Mouse (Mus musculus): Measurements from ENCODE around the gene Rnf19b.

The Rnf19b gene

DNA sequence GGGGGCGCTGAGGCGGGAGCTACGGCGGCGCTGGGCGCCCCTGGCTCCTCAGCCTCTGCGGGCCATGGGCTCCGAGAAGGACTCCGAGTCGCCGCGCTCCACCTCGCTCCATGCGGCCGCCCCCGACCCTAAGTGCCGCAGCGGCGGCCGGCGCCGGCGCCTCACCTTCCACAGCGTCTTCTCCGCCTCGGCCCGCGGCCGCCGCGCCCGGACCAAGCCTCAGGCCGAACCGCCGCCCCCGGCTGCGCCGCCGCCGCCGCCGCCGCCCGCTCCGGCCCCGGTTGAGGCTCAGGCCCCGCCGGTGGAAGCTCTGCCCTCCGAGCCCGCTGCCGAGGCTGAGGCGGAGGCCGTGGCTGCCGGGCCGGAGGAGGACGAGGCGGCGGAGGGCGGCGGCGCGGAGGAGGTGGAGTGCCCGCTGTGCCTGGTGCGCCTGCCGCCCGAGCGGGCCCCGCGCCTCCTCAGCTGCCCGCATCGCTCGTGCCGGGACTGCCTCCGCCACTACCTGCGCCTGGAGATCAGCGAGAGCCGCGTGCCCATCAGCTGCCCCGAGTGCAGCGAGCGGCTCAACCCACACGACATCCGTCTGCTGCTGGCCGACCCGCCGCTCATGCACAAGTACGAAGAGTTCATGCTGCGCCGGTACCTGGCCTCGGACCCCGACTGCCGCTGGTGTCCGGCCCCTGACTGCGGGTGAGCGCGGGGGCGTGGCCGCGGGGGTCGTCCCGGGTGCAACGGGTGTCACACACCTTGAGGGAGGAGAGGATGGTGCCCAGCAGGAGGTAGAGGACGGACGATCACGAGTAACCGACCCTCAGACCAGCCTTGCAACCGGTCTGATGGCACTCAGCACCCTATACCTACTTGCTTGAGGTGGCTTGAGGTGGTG, at the start of gene Rnf19b:
Rnf19b (plus strand) TSS at position 65 of the 886 bp plus-strand sequence.
- peak; percentile 60 for DNase-seq

DNA sequence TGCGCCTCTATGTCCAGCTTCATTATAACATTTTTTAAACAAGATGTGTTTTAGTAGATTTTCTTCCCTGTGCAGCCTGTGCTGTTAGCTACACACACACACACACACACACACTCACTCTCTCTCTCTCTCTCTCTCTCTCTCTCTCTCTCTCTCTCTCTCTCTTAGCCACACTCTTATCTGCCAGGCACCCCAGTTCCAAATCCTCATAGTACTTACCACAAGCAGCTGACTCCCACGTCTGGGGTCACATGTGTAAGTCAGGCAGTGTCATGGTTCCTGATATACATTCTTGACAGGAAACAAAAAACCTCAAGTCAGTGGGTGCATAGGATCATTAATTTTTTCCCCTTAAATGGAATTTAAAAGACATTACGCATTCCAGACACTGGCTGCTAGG, 49.4 kb upstream of the Rnf19b start:
- DNase-seq, result no peak

- no peak for DNase-seq
Measured at GRCm38 (mm10) chr4:129009521-129009920, 48.5 kb upstream of the Rnf19b start.

DNA sequence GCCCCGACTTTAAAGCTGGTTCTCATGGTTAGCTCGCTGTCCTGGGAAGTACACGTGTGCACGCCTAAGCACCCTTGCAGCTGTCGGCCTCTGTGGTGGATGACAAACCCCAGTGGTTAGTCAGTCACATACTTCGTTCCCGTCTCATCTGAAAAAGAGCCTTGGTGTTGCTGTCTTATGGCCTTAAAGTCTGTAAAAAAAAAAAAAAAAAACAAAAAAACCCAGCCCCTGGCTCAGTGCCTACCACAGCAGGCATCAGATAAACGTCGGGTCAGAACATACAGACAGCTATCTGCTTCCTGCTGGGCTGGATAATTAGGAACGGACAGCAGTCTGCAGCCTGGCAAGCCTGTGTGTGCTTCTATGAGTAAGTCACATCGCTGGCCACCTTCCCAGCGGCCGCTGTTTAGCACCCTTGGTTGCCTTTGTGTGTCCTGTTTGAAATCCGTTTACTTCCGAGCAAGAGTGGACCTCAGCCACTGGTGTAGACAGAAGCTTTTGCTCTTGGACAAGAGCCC, 46.4 kb upstream of the Rnf19b start:
- peak; percentile 41 for DNase-seq

DNA sequence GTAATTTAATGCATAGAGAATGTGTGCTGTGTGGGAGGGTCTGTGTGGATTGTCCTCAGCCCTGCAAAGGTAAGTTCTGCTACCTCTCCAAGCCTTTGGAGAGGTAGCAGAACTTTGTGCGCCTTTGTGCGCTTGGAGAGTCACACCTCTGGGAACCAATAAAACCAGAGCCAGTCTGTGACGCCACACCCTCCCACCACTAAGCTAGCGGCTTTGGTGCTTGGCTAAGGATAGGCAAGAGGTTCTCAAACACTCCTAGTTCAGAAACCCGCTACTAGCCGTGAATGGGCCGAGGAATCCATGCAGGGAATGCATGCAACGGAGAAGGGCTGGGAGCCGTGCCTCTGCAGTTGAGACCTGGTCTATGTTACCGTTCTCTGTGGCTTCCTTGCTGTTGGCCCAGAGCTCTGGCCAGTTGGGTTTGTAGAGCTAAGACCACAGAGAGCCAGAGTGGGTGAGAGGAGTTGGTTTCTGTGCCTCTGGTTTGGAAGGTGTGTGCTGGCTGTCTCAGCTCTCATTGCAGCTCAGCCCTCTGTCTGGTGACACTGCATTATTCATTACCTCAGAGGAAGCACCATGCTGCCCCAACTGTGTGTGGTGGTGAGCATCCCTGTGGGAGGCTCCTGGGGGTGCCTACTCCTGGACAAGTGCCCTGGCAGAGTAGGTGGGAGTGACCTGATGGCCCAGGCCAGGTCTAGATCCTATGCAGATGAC, 44.8 kb upstream of the Rnf19b start:
- no peak for DNase-seq

- DNase-seq, result no peak
Measured at GRCm38 (mm10) chr4:129016329-129016728, 41.7 kb upstream of the Rnf19b start.

- no peak for DNase-seq
Measured at GRCm38 (mm10) chr4:129017150-129017549, 40.9 kb upstream of the Rnf19b start.

DNA sequence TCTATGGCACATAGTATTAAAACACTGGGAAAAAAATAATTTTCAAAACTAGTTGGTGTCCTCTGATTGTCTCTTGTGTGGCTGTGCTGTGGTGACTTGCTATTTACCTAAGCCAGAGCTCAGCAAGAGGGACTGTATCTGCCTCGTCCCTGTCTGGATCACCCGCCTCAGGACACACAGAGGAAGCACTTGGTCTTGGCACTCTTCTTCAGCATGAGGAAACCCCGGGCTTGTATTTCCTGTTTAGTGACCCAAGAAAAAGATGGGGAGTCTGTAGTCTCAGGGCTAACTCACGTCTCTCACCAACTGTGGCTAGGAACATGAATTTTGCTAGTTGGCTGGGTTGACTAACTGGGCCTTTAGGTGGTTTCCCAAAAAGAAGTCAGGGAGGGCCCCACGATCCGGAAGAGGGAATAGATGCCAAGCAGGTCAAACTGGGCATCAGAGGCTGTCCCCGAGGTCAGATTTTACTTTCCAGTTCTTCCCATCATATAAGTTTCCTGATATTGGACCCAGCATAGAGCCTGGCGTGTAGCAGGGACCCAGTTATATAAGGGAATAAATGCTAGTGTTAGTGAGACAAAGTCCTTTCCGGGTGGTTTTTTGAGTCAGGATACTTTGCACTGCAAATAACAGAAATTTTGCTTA, 39.2 kb upstream of the Rnf19b start:
- DNase-seq, result no peak

DNA sequence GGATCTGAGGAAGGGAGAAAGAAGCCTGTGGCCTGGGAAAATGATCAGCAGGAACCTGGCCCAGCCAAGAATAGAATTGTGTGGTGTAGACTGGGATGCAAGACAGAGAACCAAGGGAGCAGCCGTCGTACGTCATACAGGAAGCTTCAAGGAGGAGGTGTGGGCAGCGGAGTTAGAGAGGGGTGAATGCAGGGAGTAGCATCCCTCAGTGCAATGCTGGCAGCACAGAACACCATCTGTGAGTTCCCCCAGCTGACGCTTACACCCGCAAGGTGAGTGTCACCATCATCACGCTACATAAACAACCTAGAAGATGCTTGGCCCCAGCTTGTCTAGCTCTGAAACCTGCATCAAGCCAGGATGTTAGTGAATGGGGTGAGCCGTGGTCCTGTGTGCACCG, 38.3 kb upstream of the Rnf19b start:
- peak; percentile 32 for DNase-seq

DNA sequence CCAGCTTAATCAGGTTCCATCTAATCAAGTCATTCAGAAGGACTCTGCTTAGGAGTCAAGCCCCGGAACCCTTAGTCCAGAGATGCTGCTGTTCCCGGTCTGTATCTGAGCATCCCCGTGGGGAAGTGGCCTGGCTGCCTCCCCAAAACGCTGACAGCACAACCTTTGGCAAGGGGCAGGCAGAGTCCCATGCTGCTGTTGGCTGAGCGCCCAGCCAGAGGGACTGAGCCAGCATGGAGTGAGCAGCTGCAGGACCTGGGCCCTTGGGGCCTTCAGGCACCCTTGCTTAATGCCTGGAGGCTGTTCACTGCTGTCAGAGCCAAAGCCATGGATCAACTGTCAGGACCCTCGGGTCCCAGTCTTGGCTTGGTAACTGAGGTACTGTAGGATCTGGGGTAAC, 37.6 kb upstream of the Rnf19b start:
- peak; percentile 75 for DNase-seq

DNA sequence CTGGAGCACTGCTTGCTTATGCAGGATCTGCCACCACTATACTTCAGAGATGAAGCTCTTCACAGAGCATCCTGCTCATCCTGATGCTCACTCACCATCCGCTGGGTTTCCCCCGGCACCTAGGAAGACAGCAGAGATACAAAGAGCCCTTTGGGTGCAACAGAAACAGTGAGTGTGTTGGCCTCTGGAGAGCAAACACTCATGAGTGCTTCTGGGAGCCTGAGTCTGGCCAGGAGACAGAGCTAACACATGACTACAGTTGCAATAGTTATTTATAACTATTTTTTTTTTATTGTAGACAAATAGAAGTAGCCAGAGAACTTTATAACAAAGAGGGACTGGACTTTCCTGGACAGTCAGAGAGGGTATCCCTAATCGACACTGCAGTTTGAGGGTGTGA, 36.6 kb upstream of the Rnf19b start:
- DNase-seq, result no peak

DNA sequence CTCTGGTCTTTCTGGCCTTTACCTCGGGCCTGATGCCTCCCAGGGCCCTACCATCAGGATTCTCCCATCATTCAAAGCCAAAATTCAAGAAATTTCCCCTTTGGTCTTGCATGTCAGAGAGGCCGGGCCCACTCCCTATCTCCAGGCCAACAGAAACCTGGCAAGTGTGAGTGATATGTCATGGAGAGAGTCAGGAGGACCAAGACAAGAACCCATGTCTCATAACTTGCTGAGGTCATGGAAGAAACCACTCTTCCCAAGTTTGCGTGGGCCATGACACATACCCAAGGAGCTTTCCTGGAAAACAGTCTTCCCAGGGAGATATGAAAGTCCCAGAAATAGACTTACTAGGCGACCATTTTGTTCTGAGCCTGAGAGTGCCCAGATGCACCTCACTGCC, 36.2 kb upstream of the Rnf19b start:
- DNase-seq, result no peak

- no peak for DNase-seq
Measured at GRCm38 (mm10) chr4:129023884-129024283, 34.2 kb upstream of the Rnf19b start.

DNA sequence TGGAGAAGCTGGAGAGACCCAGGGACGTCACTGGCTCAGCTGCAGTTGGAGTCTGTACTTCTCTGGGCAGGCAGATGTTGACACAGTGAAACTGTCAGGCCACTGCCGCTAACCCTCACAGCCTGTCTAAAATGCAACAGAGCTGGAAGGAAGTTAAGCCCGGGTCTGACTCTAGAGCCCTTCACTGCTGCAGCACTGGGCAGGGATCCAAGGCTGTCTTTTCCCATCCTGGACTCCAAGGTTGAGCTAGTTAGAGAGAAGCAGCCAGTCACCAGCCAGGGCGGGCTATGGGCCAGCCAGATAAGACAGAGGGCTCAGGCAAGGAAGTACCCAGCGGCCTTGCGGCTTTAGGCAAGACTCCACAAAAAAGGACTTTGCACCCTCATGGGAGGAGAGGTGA, 33.3 kb upstream of the Rnf19b start:
- DNase-seq, result no peak

DNA sequence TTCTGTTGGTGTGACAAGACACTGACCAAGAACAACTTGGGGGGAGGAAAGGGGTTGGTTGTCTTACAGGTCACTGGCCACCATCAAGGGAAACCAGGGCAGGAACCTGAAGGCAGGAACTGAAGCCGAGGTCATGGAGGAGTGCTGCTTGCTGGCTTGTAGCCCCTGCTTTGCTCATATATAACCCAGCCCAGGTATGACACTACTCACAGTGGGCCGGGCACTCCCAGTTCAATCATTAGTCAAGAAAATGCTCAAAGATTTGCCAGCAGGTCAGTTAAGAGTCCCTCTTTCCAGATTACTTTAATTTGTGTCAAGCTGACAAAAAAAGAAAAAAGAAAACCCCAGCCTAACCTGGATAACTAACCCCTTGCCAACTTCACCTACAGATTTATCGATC, 32.4 kb upstream of the Rnf19b start:
- DNase-seq, result no peak

GRCm38 (mm10) chr4:129030746-129031145, 27.3 kb upstream of the Rnf19b start:
- no peak for DNase-seq

GRCm38 (mm10) chr4:129031408-129031965, 26.6 kb upstream of the Rnf19b start:
- DNase-seq, result no peak

GRCm38 (mm10) chr4:129032133-129032962, 25.7 kb upstream of the Rnf19b start:
- no peak for DNase-seq

- DNase-seq, result peak; percentile 62
Measured at GRCm38 (mm10) chr4:129032963-129033951, 24.8 kb upstream of the Rnf19b start.

- no peak for DNase-seq
Measured at GRCm38 (mm10) chr4:129034224-129034623, 23.8 kb upstream of the Rnf19b start.

Data from cerebellum, adult 8-10 months (tissue).